Mouse (Mus musculus) E14TG2a.4 (cell line): ENCODE results near the gene Vps33b.

Experiments used
- CTCF ChIP-seq: conservative IDR thresholded peaks from 2 replicates; pipeline ENCODE4 v1.5.1; 2014; ENCODE audit warnings: low read length
- NANOG ChIP-seq: IDR thresholded peaks from 2 replicates; pipeline ENCODE4 v1.6.1; 2014; ENCODE audit warnings: borderline replicate concordance, low read length, mixed read lengths

GRCm38 (mm10) chr7:80294764-80295648, 25.6 kb downstream of the Vps33b start:
- TF ChIP-seq CTCF (no peak), NANOG (no peak)
